Mouse (Mus musculus) CH12F3 (cell line): ENCODE results near the gene Zswim3.

ENCODE experiments used
- in situ Hi-C: fragments of 300-500 bp; cut with MboI; formaldehyde crosslinking; loops from 2 replicates; pipeline ENCODE4 v1.14.3; 2020; ENCODE audit warnings: low sequenced_read_pairs

The Zswim3 gene

DNA sequence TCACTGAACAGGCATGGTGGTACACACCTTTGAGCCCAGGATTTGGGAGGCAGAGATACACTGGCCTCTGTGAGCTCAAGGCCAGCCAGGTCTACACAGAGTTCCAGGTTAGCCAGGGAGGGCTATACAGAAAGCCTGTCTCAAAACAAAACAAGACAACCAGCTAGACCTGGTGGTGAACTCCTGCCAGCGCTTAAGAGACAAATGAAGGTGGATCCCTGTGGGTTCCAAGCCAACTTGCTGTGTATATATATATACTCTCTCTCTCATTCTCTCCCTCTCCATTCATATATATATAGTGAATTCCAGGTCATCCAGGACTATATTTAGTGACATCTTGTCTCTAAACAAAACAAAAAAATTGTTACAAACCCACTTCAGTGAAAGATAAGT is 981 bp upstream of the Zswim3 start:
- in situ Hi-C loops, result no loop called here

GRCm38 (mm10) chr2:164805332-164805718 is 427 bp downstream of the Zswim3 start:
- in situ Hi-C loops, result no loop called here

GRCm38 (mm10) chr2:164806614-164807013 is 1.7 kb downstream of the Zswim3 start:
- in situ Hi-C loops, result no loop called here

GRCm38 (mm10) chr2:164813557-164813956 is 8.7 kb downstream of the Zswim3 start:
- in situ Hi-C loops, result no loop called here

DNA sequence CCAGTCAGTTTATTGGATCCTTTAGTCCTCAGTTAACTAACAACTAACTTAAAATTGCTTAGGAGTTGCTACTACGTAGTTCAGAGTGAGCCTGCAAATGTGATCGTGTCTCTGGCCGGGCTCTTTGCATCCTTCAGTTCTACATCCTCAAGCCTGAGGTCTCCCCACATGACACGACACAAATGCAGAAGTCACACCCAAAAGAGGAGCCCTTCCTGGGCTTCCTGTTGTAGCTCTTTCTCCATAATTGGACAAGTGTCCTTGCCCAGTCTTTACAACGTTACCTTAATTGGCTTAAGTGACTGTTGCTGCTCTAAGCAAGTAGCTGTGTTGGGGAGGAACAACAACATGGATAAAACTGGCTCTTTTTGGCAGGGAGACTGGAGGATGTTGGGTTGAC is 10.4 kb downstream of the Zswim3 start:
- in situ Hi-C loops, result no loop called here

GRCm38 (mm10) chr2:164815821-164816220 is 10.9 kb downstream of the Zswim3 start:
- in situ Hi-C loops, result no loop called here

- in situ Hi-C loops, result no loop called here
Measured at GRCm38 (mm10) chr2:164817206-164817605, 12.3 kb downstream of the Zswim3 start.

DNA sequence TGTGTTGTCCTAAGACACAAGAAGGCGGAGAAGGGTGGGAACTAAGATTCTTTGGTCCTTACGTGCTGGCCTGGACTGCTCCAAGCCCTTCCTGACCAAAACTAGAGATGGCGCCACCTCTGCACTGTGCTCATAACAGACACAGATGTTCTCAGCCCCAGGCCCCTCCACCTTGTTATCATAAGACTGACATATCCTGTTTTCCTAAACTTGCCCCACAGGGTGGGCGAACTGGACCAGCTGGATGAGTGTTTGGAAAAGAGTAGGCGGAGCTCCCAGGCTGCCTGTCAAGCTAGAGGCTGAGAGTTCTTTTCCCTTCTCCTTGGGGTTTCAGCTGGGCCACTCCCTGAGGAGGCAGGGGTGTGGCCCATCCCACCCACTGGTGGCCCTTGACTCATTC is 12.8 kb downstream of the Zswim3 start:
- in situ Hi-C loops, result no loop called here

DNA sequence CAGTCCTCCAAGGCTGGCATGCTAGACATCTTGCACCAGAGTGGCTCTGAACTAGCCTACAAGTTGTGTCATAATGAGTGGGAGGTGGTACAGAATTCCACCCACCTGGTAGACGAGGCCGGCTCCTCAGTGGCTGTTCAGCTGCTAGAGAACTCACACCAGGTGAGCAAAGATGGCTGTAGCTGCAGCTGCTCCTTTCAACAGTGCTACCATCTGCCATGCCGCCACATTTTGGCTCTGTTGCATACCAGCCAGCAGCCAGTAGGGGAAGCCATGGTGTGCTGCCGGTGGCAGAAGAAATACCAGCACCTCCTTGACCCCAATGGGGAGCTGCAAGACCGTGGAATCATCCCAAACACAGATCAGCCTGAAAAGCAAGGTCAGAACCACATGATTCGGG is 16.2 kb downstream of the Zswim3 start:
- in situ Hi-C loops, result no loop called here

DNA sequence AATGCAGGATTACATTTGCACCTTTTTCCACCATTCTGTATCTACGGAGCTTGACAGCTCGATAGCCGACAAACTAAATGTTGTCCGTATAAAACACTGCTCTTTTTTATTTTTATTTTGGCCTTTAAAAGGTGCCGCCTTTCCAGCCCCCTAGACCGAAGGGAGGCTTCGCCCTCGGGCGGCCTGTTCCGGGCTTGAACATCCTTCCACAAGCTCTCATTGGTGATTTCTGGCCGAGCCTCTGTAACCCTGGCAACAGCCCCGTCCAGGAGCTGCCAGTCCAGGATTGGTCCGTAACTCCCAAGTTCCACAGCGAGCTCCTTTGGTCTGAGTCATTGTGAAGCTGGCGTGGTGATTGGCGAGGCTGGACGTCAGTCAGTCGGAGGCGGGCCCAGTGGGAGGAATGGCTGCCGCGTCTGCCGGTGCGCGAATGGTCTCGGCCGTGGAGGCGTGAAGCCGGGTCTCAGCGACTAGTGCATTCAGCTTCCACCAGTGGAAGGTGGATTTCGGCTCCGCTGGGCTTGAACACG is 17.8 kb downstream of the Zswim3 start, which contains the start of gene Zswim1:
Zswim1 (plus strand) TSS at position 51 of the 530 bp plus-strand sequence.
- in situ Hi-C loops, result no loop called here

- in situ Hi-C loops, result no loop called here
Measured at GRCm38 (mm10) chr2:164823181-164823585, 18.3 kb downstream of the Zswim3 start.

DNA sequence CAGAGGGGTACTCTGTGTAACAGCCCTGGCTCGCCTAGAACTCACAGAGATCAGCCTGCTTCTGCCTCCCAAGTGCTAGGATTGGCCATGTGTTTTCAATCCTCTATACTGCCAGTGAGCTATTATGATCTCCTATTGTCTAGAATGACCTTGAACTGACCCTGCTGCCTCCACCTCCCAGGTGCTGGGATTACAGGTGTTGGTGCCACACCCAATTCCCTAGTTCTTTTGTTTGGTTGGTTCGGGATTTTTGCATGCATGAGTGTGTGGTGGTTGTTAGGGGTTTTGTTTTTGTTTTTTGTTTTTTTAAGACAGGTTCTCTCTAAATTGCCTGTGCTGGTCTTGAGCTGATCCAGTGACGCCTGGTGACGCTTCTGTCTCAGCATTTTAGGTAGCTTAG is 19.1 kb downstream of the Zswim3 start:
- in situ Hi-C loops, result no loop called here

DNA sequence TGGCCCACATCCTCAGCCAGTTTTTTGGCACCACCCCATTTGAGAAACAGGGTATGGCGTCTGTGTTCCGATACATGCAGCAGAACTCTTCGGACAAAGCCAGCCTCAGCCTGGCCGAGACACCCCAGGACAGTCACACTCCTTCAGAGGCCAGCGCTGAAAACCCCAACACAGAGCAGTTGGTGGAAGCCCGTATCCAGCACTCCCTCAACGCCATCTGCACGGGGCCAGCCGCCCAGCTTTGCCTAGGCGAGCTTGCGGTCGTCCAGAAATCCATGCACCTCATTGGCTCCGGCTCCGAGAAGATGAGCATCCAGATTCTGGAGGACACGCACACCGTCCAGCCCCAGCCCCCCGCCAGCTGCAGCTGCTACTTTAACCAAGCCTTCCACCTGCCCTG is 20.6 kb downstream of the Zswim3 start:
- in situ Hi-C loops, result no loop called here

- in situ Hi-C loops, result no loop called here
Measured at GRCm38 (mm10) chr2:164827146-164827850, 22.4 kb downstream of the Zswim3 start.

DNA sequence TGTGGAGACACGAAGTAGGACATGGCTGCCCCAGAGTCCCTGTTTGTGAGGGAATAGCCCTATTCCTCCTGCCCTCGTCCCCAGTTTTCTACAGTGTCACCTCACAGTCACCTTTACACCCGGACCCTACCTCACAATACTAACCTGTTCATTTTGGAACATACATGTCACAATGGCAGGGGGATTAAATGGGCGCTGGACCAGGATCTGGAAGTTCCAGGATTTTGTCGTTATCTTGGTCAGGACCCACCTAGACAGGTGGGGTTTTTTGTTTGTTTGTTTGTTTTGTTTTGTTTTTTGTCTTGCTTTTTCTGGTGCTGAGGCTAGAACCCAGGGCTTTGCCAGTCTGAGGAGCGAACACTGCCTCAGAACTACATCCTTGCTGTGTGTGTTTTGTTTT is 23.5 kb downstream of the Zswim3 start, which contains the start of gene Spata25:
Spata25 (minus strand) TSS at position 101 of the 400 bp plus-strand sequence.
- in situ Hi-C loops, result no loop called here

GRCm38 (mm10) chr2:164829090-164829489 is 24.2 kb downstream of the Zswim3 start:
- in situ Hi-C loops, result no loop called here

GRCm38 (mm10) chr2:164831029-164831428 is 26.1 kb downstream of the Zswim3 start:
- in situ Hi-C loops, result no loop called here

DNA sequence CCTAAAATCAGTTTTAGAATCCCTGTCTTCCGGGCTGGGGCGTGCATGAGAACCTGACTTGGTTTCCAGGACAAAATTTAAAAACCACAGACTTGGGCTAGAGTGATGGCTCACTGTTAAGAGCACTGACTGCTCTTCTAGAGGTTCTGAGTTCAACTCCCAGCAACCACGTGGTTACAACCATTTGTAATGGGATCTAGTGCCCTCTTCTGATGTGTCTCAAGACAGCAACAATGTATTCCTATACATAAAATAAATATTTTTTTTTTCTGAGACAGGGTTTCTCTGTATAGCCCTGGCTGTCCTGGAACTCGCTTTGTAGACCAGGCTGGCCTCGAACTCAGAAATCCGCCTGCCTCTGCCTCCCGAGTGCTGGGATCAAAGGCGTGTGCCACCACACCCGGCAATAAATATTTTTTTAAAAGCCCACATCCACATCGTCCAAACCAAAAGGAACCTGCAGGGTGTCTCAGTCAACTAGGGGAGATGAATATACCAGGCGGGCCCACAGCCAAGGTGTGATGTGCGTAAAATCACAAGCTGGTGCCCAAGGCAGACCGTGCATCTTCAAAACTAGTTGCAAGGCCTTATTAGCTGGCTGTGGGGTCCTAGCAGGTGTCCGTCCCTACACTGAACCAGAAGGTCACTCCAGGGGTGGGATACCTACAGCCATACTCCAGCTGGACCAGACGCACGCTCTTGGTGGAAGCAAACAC is 27.3 kb downstream of the Zswim3 start:
- in situ Hi-C loops, result no loop called here

DNA sequence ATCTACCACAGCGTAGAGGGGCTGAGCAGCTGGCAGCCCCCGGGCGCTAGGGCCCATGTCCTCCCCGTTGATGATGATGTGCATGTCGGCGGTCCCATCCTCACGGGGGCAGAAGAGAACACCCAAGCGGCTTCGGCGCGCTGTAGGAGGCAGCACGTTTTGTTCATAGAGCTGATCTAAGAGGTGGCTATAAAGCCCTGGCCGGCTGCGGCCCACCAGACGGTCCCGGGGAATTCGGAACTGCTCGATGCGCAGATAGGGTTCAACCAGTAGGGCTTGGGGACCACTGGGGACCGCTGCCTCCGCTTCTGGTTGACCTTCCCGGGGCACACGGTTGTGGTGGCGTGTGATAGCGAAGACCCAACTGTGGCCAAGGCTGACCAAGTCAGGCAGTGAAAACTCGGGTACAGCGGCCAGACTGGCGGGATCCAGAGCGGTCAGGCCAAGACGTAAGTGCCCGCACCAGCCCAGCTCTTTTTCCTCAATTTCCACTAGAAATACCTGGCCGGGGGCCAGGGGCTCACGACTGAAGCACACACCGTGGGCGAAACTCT is 27.9 kb downstream of the Zswim3 start, which contains the start of gene Ctsa:
Ctsa (plus strand) TSS at position 126 of the 554 bp plus-strand sequence.
- in situ Hi-C loops, result no loop called here

DNA sequence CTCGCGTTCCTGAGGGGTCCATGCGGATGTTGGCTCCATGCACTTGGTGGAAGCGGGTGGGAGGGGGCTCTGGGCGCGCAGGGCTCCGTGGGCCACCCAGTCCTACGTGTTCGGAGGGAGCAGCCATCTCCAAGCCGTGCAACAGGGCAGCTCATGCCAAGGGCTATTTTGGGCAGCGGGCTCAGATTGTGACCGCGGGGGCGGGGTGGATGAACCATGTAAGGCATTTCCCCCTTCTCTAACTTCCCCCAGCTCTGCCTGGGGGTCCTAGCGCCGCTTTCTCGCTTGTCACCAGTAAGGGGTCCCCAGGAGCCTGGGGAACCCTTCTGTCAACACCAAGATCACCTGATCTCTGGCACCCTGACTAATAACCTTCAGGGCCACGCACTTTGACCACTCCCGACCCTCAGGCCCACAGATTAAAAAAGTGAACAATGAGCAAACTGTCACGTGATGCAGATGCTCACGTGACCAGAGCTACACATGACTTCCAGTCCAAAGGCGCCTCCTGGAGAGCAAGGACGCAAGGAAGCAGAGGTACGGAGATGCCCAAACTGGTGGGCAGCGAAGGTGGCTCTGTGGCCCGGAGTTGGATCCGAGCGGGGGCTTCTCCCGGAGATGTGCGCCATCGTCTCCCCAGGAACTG is 28.5 kb downstream of the Zswim3 start, which contains the start of gene Neurl2:
Neurl2 (minus strand) TSS at position 143 of the 646 bp plus-strand sequence.
- in situ Hi-C loops, result no loop called here

GRCm38 (mm10) chr2:164834531-164834930 is 29.6 kb downstream of the Zswim3 start:
- in situ Hi-C loops, result no loop called here
